Mouse (Mus musculus) effector memory CD4-positive, alpha-beta T cell, adult 7 months (primary cell): Measurements from ENCODE around the gene Tspan6. TPM values are rescaled to one million over a fixed set of nuclear protein-coding genes. Genes with fewer than 3 reads are reported as not detected.

Experiments
- polyA plus RNA-seq: library from polyadenylated mRNA; unstranded; fragments of 100-300 nt; shearing (Covaris generic); gene quantifications from one replicate; pipeline ENCODE4 v1.2.1, GENCODE M21; 2017

The Tspan6 gene
- polyA plus RNA-seq = 1.9 TPM

GRCm38 (mm10) chrX:133898014-133898542 is at the start of gene Tspan6:
Gene Tspan6, minus strand, starts transcription at chrX:133898429.

GRCm38 (mm10) chrX:133908261-133908660 is 10.0 kb upstream of the Tspan6 start, which contains the start of gene Srpx2:
Gene Srpx2, plus strand, starts transcription at chrX:133908426.

GRCm38 (mm10) chrX:133850680-133851079 is 47.5 kb downstream of the Tspan6 start, which contains the start of gene Tnmd:
Gene Tnmd, plus strand, starts transcription at chrX:133850980.

Other genes starting within 250 kb of the Tspan6 start
- gene Pcdh19, start 209.4 kb downstream of the Tspan6 start, polyA plus RNA-seq = not detected
- gene Tnmd, start 47.4 kb downstream of the Tspan6 start, polyA plus RNA-seq = not detected
- not detected for gene Srpx2, start 10.0 kb upstream of the Tspan6 start, polyA plus RNA-seq
- gene Sytl4, start 83.4 kb upstream of the Tspan6 start, polyA plus RNA-seq = not detected
- gene Cstf2, start 160.8 kb upstream of the Tspan6 start, polyA plus RNA-seq = 44.1 TPM